Mouse (Mus musculus) c-Kit-negative CD71-positive TER-119-positive erythroid progenitor cells, embryonic 14.5 days (primary cell): ENCODE results near the gene Vmn1r225.
"Not testable (repeated sequence)": the region's sequence is repeated elsewhere in the genome, so short reads cannot be mapped to it uniquely, and the experiment has no call there.

Experiments
- DNase-seq: peaks from one replicate; pipeline ENCODE4 v3.0.0-alpha.2; 2013; ENCODE audit warnings: low read depth, low spot score

The Vmn1r225 gene

GRCm38 (mm10) chr17:20497858-20498257 is at the start of gene Vmn1r225:
Vmn1r225 (plus strand) TSS chr17:20498158.
- no peak for DNase-seq

- DNase-seq, result no peak
Observed at GRCm38 (mm10) chr17:20473311-20473710, 24.6 kb upstream of the Vmn1r225 start.

GRCm38 (mm10) chr17:20481231-20481630 is 16.7 kb upstream of the Vmn1r225 start, which contains the start of gene Vmn2r108:
Vmn2r108 (minus strand) TSS chr17:20481331.
- DNase-seq, result no peak

DNA sequence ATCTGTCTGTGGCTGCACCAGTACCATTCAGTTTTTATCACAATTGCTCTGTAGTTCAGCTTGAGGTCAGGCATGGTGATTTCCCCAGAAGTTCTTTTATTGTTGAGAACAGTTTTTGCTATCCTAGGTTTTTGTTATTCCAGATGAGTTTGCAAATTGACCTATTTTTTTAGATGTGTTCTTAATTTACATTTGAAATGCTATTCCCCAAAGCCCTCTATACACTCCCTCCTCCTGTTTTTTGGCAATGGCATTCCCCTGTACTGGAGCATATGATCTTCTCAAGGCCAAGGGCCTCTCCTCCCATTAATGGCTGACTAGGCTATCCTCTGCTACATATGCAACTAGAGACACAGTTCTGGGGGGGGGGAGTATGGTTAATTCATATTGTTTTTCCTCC is 10.3 kb downstream of the Vmn1r225 start:
- not testable (repeated sequence) for DNase-seq
